Mouse (Mus musculus) inflammation-experienced regulatory T-cells, adult 6 months (primary cell): ENCODE data around the gene Mdm2. TPM values are rescaled to one million over a fixed set of nuclear protein-coding genes. Genes with fewer than 3 reads are reported as not detected.
"Not testable (repeated sequence)": the region's sequence is repeated elsewhere in the genome, so short reads cannot be mapped to it uniquely, and the experiment has no call there.

Experiments used
- ATAC-seq: one replicate; pipeline ENCODE4 v1.8.0; 2017
- polyA plus RNA-seq, 3 experiments: library from polyadenylated mRNA; unstranded; fragments of 100-300 nt; shearing (Covaris generic); gene quantifications; one replicate each; pipeline ENCODE4 v1.2.1; 2017

Gene Mdm2
- polyA plus RNA-seq, 3 experiments from 2014 or later, result 42.1 to 88.6 (median 50.8) TPM

GRCm38 (mm10) chr10:117748276-117749049 is 37.9 kb upstream of the Mdm2 start:
- no peak for ATAC-seq

GRCm38 (mm10) chr10:117747711-117748110 is 37.2 kb upstream of the Mdm2 start:
- no peak for ATAC-seq

GRCm38 (mm10) chr10:117746297-117746883 is 35.8 kb upstream of the Mdm2 start, which contains the start of gene Slc35e3:
Gene Slc35e3, minus strand, starts transcription at chr10:117746365.
- peak; percentile 97 for ATAC-seq

DNA sequence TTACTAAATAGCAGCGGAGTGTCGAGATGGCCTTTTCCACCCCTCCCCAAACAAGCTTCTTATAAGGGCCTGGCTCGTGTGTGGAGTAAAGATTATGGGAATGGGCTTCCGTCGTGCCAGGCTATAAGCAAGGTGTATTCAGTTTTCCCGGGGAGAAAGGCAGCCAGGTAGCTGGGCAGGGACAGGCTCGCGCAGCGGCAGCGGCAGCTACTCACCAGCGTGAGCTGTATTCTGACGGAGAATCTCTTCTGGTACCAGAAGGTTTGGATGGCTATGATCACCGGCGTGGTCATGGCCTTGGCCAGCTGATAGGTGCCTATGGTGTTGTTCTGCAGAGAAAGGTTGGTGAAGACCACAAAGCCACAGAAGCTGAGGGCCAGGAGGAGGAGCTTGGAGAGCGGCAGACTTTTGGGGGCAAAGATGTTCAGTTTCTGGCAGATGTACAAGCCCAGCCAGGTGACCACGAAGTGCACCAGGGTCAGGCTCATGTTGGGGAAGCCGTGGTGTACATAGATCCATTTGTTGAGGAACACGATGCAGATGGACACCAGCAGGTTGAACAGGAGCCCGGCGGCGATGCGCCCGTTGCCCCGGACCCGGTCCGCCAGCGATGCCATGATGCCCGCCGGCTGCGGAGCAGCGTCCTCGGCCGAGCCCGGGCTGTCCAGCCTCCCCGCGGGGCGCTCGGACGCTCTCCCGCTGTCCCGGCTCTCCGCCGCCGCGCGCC is 35.2 kb upstream of the Mdm2 start:
- ATAC-seq, result peak; percentile 36

DNA sequence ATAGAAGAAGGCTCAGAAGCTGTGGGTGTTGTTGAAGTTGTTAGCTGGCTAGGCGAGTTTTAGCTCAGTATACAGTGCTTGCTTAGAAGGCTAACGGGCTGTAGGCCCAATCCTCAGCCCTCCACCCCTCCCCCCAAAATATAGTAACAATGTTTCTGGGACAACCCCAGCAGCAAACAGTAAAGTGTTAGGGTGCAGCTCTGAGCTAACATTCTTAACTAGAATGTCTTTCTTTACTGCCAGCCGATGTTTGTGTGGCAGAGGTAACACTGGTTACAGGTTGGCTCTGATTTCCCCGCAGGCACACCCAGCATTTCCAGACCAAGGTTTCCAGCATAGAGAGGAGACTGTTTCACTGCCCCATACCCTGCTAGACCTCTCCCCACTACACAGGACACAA is 33.4 kb upstream of the Mdm2 start:
- ATAC-seq, result no peak

- ATAC-seq, result no peak
Measured at GRCm38 (mm10) chr10:117743182-117743581, 32.6 kb upstream of the Mdm2 start.

DNA sequence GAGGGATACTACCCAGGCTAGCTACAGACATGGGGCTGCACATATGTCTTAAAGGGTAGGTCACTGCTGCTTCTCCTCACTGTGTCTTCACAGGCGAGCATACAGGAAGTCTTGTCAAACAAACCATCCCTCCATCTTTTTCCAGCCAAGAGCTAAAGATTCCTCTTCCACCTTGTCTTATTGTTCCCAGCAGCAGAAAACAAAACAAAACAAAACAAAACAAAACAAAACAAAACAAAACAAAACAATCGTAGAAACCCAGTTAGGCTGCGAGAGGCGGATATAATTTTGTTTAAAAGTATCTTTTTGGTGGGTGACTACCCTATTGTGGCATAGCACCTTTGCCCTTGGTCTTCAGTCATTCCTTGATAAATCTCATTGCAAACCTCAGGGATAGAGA is 32.1 kb upstream of the Mdm2 start:
- no peak for ATAC-seq

DNA sequence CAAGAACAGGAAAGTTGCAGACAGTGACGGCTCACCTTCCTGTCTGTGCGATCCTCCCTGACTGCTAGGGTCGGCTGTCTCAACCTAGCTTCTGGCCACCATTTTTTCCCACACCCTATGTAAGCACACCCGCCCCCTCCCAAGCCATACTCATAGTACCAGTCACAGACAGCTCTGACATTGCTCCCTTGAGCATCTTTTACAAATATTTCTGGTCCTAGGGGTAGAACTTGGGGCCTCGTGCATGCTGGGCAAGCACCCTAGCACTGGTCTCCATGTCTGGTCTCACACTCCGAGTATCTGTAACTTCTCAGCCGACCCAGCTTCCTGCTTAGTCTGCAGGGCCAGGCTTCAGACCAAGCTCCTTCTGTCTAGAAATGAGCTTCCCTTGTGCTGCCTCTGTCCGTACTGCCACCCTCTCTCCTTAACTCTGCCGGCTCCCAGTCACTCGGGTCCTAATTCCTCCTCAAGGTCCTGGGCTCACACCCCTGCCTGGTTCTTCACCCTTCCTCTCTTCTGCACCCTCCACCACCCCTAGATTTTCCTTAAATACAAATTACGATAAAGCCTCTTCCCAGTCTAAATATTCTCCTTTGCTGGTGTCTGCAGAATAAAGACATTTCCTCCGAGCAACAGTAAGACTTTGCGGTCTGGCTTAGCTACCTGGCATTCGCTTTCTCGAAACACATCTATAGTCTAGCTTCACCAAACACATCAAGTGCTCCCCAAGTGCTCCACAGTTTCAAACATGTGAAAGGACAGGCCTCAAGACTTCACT is 31.3 kb upstream of the Mdm2 start:
- ATAC-seq, result no peak

DNA sequence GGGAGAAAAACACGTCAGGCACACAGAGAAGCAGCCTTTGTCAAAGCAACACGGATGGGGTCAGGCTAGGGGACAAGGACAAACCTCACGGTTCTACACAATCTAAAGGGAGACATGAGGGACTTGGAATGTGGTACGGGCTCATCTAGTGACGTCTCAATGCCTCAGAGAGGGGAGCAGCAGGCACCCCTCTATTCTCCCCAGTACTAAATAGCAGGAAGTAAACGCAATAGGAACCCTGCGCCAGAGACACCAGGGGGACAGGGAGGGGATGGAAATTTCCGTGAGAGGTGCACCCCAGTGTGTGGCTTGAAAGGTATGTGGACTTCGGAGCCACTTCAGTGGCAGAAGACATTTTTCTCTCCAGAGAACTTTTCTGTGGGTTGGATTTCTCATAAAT is 30.4 kb upstream of the Mdm2 start:
- ATAC-seq, result no peak

DNA sequence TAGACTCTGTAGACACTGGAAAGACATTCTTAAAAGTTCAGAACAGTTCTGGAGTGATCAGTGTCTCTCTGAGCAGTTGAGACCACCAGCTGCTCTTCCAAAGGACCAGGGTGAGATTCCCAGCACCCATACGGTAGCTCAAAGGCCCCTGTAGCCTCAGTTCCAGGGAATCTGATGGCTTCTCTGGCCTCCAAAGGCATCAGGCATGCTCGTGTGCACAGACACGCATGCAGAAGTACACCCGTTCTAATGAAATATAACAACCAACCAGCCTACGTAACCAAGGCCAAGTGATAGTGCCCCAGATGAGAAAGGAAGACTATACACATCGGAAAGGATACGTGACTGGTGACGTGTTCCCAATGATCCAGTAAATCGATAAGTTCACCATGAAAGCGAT is 29.6 kb upstream of the Mdm2 start:
- no peak for ATAC-seq

GRCm38 (mm10) chr10:117739648-117739948 is 29.0 kb upstream of the Mdm2 start:
- ATAC-seq, result no peak

DNA sequence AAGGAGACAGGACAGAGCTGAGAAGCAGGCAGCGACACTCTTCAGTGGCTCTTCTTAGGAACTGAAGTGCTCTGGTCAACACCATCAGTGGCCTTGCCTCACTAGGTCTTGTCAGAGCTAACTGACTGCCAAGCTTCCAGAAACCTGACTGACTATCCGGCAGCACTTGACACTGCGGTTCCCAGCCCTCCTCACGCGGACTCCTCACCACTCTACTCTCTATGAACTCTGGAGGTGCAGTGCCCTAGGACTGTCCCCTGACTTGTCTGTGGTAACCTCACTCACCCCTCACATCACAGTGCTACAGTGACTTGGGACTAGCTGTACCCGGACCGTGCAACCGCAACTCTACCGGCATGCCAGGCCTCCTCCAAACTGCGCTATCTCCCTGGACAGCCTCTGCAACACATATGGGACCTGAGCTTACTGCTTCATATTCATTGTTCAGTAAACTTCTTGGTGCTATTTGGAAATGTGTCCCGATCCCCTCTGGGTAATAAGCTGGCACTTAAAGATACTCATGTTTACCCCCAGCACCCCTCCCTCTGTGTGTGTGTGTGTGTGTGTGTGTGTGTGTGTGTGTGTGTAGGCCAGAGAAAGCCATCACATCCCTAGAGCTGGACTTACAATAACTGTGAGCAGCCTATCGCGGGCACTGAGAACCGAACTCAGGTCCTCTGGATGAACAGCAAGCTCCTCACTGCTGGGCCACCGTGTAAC is 28.5 kb upstream of the Mdm2 start:
- ATAC-seq, result no peak

DNA sequence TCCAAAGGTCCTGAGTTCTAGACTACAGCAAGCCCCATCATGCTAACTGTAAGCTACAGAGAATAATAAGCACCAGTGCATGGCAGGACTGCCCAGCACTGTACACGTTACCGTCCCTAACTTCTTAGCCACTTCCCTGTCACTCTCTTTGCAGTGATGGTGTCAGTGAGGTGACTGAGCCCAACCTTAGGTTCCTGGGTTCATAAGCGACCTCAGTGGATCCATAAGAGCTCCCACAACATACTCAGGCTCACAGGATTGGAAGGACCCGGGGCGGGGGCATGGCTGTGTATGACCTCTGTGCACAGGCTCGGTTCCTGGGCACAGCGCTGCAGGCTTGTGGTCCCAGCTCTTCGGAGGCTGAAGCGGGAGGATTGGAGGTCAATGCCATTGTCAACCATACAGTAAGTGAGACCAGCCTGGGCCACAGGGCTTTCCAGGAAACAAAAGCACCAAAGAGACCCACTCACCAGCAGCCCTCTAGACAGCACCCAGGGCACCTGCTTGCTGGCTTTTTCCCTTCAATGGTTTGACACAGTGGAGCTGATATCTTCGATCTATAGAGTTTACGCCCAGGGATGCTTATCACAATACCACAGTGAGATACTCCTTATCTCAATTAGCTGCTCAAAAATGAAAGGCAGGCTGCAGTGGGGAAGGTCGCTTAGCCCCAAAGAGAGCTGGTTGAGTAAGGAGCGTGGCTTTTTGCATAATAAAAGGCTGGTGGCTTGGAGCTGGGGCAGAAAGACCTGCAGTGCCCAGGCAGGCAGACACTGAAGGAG is 27.8 kb upstream of the Mdm2 start:
- no peak for ATAC-seq

DNA sequence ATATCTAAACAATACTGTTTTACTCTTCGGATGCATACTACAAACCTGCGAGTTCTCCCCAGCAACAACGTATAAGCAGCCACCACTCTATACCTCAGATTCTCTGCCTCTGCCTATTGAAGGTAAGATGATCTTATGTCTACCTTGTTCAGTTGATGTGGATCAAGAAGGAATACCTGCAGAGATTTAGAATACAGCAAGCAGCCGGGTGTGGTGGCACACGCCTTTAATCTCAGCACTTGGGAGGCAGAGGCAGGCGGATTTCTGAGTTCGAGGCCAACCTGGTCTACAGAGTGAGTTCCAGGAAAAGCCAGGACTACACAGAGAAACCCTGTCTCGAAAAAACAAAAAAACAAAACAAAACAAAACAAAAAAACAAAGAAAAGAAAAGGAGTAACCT is 26.9 kb upstream of the Mdm2 start:
- ATAC-seq, result not testable (repeated sequence)

DNA sequence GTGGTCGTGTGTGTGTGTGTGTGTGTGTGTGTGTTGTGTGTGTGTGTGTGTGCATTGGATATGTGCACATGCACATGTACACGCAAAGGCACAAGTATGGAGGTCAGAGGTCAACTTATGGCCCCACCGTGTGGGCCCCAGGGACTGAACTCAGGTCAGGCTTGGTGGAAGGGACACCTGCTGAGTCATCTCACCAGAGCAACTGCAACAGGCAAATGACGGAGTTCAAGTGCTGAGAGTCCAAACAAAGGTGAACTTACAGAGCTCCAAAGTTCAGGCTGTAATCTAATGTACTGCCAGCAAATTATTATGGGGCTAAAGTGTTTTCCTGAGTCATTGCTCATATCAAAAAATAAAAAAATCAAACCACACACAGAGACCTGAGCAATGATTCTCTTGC is 26.5 kb upstream of the Mdm2 start:
- no peak for ATAC-seq

DNA sequence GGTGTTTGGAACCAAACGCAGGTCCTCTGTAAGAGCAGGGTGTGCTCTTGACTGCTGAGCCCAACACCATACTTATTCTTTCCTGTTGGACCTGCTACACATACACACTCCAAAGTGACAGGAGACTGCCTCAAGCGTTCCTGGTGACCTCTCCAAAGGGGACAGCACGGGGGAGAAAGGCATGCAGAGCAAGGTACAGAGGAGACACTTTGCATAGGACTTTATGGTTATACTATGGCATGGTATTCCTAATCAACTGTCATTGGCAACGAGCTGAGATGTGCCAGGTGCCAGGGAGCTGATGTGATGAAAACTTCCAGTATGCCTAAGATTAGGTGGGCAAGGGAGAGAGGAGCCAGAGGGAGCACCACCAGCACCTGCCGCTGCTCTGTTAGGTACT is 26.0 kb upstream of the Mdm2 start:
- no peak for ATAC-seq

GRCm38 (mm10) chr10:117735396-117735795 is 24.8 kb upstream of the Mdm2 start:
- ATAC-seq, result not testable (repeated sequence)

GRCm38 (mm10) chr10:117734104-117734852 is 23.7 kb upstream of the Mdm2 start:
- ATAC-seq, result not testable (repeated sequence)

- ATAC-seq, result not testable (repeated sequence)
Measured at GRCm38 (mm10) chr10:117733626-117734025, 23.1 kb upstream of the Mdm2 start.

DNA sequence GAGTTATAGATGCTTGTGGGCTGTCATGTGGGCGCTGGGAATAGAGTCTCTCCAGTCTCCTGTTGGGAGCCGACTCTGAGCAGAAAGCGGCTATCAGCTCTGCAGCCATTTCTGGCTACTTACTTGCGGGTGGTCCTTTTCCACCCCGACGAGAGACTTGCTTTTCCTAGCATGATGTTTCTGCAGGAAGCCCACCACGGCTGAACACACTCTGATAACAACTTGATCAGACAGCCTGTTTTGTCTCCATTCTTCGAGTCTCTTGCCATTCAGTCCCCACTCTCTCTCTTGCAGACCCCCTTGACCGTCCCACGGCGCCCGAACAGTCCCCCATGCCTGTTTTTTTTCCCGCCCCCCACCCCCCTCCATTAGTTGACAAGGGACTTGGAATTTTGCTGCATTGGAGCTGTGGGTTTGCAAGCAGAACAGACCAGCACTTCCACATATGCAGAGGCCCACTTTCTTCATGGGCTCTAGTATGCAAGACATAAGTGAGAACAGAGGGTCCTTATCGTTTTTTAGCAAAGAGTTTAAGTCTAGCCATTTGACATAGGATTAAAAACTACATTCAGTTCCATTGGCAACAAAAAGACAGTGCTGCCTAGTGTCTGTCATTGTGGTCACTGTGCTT is 22.5 kb upstream of the Mdm2 start:
- no peak for ATAC-seq
